Mouse (Mus musculus): Measurements from ENCODE around the gene Fam71e1.
A peak's percentile ranks its signal among the peaks of the same experiment; 100 is the strongest.

Fam71e1 gene

DNA sequence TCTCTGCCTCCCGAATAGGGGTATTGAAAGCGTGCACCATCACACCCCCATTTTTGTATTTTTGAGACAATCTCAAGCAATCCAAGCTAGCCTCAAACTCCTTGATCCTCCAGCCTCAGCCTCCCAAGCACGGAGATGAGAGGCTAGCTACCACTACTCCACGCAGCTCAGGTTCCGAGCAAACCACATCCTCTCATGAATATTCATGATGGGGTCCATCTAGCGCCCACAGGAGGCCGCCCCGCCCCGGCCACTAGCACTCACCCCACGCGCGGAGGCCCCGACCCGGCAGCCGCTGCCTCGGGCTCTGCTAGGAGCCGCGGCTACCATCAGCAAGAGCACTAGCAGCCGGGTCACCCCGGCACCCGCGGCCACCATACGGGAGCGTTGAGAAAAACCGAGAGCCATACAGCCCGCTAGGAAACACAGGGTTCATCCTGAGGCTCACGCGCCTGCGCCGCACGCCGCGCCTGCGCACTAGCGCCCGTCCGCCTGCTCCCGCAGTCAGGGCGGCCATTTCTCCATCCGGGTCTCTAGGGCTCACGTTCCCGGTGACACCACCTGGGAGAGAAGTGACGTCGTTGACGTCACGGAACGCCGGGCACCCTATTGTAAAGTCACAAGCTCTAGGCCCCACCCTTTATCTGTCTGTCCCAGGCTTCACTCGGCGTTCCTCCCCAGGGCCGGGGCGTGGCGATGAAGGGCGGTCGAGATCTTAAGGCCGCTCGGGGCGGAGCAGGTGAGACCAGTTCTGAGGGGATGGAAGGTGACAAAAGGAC, at the start of gene Fam71e1, which contains the start of gene Emc10:
TSS of gene Fam71e1 (plus strand) at position 590 of the 779 bp plus-strand sequence.
TSS of gene Emc10 (minus strand) at position 538 of the 779 bp plus-strand sequence.
- DNase-seq (ENCODE audit: low spot score), result peak; percentile 86

DNA sequence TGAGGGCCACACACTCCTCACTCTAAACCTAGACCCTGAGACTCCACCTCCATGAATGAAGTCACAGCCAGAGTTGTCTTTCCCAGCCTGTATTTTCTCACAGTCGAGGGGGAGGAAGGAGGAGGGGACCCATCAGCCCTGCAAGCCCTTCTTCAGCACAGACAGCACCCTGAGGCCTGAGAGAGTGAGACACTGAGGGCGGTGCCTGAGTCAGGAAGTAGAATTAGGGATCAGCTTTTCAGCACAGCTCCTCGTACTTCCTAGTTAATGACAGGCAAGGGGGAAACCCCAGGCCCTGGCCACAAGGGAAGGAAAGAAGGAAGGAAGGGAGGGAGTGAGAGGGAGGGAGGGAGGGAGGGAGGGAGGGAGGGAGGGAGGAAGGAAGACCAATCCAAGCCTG, 43.1 kb upstream of the Fam71e1 start:
- DNase-seq (ENCODE audit: low spot score), result no peak

DNA sequence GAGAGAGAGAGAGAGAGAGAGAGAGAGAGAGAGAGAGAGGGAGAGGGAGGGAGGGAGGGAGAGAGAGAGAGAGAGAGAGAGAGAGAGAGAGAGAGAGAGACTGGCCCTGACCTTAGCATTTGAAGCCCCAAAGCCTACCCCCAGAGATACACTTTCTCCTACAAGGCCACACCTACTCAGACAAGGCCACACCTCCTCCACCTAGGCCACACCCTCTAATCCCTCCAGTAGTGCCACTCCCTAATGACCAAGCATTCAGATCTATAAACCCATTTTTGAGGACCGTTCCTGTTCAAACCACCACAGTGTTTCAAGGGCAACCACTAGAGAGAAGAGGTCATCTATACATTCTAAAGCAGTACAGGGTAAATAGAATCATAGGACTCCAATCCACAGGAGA, 40.1 kb upstream of the Fam71e1 start:
- no peak for DNase-seq (ENCODE audit: low spot score)

DNA sequence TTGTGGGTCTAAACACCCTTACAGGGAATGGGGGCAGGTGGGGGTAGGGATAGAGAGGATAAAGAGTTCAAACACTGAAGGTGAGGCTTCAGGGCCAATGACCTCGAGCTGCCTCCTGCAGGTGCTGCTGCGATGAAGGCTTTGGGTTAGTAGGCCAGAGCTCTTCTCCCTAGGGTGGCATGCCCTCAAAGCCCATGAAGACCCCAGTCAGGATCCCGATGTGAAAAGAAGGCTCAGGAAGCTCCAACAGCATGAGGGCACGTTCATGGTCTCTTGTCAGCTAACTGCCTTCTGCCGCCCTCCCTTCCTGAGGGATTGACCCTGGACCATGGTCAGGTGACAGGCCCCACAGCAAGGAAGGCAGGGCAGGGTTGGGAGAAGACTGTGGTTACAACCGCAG, 36.3 kb upstream of the Fam71e1 start:
- DNase-seq (ENCODE audit: low spot score), result no peak

DNA sequence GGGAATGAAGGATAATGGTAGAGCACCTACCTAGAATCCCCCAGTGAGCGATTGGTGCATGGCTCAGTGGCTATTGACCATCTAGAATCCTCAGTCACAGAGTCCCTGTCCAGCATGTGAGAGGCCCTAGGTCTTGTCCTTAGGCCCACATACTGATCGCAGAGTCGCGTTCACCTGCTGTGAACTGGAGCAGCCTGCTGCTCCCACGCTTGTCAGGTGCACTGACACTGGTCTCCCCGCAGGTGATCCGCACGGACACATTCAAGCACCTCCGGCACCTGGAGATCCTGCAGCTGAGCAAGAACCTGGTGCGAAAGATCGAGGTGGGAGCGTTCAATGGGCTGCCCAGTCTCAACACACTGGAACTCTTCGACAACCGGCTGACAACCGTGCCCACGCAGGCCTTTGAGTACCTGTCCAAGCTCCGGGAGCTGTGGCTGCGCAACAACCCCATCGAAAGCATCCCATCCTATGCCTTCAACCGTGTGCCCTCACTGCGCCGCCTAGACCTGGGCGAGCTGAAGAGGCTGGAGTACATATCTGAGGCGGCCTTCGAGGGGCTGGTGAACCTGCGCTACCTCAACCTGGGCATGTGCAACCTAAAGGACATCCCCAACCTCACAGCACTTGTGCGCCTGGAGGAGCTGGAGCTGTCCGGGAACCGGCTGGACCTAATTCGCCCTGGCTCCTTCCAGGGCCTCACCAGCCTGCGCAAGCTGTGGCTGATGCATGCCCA, 35.4 kb upstream of the Fam71e1 start:
- DNase-seq (ENCODE audit: low spot score), result no peak

DNA sequence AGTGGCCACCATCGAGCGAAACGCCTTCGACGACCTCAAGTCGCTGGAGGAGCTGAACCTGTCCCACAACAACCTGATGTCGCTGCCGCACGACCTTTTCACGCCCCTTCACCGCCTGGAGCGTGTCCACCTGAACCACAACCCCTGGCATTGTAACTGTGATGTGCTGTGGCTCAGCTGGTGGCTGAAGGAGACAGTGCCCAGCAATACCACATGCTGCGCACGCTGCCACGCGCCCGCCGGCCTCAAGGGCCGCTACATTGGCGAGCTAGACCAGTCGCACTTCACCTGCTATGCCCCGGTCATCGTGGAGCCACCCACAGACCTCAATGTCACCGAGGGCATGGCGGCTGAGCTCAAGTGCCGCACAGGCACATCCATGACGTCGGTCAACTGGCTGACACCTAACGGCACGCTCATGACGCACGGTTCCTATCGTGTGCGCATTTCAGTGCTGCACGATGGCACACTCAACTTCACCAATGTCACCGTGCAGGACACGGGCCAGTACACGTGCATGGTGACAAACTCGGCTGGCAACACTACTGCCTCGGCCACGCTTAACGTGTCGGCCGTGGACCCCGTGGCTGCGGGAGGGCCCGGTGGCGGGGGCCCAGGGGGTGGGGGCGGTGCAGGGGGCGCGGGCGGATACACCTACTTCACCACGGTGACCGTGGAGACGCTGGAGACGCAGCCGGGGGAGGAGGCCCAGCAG, 34.7 kb upstream of the Fam71e1 start:
- no peak for DNase-seq (ENCODE audit: low spot score)

DNA sequence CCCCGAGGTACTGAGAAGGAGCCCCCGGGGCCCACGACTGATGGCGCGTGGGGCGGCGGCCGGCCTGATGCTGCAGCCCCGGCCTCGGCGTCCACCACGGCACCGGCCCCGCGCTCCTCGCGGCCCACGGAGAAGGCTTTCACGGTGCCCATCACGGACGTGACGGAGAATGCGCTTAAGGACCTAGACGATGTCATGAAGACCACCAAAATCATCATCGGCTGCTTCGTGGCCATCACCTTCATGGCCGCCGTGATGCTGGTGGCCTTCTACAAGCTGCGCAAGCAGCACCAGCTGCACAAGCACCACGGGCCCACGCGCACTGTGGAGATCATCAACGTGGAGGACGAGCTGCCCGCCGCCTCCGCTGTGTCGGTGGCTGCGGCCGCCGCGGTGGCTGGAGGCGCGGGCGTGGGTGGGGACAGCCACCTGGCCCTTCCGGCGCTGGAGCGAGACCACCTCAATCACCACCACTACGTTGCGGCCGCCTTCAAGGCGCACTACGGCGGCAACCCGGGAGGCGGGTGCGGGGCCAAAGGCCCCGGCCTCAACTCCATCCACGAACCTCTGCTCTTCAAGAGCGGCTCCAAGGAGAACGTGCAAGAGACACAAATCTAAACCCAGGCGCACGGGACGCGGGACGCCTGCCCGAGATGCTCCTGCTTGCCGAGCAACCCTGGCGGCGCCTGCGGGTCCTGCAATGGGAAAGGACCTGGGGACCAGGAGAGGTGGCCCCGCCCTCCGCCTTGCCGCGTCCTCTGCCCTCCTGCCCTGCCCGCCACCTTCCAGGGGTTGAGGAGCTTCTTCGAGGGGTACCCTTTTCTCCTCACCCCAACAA, 33.9 kb upstream of the Fam71e1 start:
- DNase-seq (ENCODE audit: low spot score), result no peak

DNA sequence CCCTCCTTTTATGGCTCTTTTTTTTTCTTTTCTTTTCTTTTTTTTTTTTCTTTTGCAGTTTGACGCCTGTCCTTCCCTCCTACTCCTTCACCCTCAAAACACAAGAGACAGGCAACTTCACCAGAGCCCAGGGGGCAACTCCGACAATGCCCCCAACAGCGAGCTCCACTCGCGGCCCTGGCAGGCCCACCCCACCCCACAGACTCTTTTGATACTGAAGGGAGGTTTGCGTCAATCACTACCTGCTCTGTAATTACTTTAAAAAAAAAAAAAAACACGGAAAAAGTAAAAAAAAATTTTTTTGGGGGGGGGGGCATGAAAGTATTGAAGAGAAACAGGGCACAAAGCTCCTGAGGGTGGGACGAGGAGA, 33.3 kb upstream of the Fam71e1 start:
- no peak for DNase-seq (ENCODE audit: low spot score)

DNA sequence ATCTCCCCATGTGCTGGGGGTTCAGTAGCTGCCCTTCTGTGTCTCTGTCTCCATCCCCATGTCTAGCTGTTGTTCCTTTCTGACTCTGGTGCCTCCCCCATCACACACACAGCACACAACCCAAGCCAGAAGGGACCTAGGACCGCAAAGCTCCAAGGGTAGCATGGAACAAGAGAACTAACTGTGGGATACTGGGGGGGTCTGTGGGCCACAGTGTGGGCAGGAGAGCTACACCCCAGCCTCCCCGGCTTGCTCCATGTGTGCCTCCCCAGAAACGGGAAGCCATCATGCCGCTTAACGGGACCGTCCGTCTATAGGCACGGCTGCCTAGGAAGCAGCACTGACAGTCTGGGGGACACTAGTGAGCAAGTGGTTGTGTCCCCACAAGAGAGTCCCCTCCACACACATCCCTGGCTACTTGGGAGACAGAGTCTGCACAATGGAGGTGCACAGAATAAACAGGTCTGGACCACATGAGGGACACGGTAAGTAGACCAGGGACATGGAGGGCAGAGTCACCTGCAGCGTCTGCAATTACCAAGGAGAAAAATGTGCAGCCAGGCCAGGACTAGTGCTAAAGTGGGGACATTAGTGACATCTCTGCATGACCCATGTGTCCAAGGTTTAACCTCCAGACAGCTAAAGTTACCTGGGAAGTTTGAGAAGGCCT, 32.7 kb upstream of the Fam71e1 start:
- no peak for DNase-seq (ENCODE audit: low spot score)

DNA sequence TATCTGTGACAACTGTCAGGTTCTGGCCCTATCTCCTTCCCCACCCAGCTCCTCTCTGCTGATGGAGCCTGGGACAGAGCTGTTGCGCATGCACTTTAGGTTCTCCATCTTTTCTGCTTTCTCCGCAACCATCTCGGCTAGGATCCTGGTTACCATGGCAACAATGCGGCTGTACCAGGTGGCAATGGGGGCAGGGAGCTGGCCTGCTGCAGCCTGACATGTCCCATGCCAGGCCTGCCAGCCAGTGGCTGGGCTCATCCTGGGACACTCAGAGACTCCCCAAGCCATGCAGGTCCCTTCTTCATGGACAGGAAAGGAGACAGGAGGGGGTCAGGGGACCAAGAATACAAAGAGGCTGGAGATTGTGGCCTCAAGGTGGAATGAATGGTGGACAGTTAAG, 31.9 kb upstream of the Fam71e1 start:
- no peak for DNase-seq (ENCODE audit: low spot score)

DNA sequence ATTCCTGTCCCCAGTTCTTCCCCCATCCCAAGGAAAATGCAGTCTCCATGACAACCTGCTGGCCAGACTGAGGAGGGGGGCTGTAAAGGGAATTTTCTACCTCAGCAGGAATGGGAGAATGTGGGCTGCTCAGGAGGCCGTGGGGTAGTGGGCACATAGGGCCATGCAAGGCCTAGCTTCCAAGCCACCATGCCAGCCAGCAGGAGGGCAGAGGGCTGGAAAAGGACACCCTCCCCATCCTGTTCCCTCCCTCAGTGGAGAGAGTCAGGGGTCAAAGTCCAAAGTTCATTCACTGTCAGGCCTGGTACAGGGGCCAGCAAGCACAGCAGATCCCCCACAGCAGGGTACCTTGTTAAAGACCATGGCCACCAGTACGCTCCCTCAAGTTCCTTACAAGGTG, 31.3 kb upstream of the Fam71e1 start, which contains the start of gene Aspdh:
TSS of gene Aspdh (plus strand) at position 281 of the 400 bp plus-strand sequence.
- DNase-seq (ENCODE audit: low spot score), result no peak

DNA sequence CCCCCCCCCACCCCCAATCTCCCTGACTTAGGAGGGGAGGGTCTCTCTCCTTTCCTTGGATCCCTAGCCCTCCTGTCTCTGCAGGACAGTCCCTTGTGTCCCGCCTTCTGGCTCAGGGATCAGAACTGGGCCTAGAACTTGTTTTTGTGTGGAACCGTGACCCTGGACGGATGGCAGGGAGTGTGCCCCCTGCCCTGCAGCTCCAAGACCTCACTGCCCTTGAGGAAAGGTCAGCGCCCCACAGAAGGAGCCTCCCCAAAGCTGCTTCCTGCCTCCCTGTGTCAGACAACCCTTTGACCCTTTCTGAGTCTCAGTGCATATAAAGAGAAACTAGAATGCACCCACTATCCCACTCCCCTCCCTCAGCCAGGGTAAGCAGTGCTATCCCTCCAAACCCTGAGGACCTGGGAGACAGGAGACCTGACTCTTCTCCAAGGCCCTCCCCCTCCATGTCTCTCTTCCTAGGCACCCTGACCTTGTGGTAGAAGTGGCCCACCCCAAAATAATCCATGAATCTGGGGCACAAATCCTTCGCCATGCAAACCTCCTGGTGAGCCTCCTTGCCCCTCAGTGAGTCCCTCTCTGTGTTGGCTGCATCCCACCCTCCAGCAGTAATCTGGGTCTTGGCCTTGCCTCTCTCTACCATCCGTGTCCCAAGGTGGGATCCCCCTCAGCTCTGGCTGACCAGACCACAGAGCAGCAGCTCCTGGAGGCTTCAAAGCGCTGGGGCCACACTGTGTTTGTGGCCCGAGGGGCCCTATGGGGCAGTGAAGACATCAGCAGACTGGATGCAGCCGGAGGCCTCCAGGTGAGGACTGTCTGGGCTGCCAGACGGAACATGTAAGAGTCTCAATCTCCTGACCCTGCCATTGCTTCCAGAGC, 30.1 kb upstream of the Fam71e1 start:
- no peak for DNase-seq (ENCODE audit: low spot score)

DNA sequence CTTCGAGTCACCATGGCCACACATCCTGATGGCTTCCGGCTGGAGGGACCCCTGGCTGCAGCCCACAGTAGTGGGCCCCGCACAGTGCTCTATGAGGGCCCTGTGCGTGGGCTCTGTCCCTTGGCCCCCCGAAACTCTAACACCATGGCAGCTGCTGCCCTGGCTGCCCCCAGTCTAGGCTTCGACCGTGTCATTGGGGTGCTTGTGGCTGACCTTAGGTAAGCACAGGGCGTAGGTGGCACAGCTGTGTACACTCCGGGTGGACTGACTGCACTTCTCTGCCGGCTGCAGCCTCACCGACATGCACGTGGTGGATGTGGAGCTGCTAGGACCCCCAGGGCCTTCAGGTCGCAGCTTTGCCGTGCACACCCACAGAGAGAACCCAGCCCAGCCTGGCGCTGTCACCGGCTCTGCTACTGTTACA, 29.5 kb upstream of the Fam71e1 start:
- no peak for DNase-seq (ENCODE audit: low spot score)

DNA sequence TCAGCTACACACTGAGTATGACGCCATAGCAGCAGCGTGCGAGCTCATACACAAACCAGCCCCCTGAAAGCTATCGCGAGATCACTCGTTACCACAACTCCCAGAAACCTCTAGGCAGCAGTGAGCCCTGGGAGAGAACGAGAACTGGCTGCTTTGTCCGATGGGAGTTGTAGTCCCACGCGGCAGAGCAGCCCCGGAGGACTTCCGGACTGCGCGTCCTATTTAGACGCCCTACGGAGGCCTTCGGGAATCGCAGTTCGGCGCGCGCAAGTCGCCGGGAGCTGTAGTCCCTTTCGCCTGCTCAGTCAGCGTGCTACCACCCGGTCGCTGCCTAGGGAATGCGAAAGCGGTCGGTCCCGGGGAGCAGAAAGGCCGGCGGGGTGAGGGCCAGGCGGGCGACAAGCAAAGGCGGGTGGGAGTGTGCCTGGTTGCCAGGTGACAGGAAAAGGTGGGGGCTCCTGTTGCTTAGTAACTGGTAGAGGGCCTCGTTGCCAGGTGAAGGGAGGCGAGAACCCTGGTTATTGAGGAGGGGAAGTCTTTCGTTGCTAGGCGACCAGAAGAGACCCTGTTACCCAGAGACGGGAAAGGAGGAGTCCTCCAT, 28.5 kb upstream of the Fam71e1 start, which contains the start of gene Josd2:
TSS of gene Josd2 (plus strand) at position 170 of the 601 bp plus-strand sequence.
- peak; percentile 70 for DNase-seq (ENCODE audit: low spot score)

DNA sequence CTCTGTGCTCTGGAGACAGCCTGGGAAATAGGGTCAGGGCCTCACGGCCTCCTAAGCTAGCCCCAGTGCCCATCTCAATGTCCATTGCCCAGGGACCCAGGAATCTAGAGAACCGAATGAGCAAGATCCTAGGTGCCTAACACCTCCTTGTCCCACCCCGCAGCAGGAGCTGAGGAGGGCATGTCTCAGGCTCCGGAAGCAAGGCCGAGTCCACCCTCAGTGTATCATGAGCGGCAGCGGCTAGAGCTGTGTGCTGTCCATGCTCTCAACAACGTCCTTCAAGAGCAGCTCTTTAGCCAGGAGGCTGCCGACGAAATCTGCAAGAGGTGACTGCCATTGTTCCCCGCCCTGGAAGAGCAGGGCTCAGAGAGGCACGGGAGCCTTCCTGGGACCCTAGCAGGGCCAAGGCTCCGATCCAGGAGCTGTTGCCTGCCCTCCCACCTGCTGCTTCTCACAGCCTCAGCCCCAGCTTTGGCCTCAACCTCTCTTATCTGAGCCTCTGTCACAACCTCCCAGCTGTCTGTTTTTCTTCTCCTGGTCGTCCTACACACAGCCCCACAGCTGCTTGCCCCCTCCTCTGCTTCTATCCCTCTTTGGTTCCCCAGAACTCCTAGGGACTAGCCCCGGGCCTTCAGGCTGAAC, 27.6 kb upstream of the Fam71e1 start:
- DNase-seq (ENCODE audit: low spot score), result no peak

DNA sequence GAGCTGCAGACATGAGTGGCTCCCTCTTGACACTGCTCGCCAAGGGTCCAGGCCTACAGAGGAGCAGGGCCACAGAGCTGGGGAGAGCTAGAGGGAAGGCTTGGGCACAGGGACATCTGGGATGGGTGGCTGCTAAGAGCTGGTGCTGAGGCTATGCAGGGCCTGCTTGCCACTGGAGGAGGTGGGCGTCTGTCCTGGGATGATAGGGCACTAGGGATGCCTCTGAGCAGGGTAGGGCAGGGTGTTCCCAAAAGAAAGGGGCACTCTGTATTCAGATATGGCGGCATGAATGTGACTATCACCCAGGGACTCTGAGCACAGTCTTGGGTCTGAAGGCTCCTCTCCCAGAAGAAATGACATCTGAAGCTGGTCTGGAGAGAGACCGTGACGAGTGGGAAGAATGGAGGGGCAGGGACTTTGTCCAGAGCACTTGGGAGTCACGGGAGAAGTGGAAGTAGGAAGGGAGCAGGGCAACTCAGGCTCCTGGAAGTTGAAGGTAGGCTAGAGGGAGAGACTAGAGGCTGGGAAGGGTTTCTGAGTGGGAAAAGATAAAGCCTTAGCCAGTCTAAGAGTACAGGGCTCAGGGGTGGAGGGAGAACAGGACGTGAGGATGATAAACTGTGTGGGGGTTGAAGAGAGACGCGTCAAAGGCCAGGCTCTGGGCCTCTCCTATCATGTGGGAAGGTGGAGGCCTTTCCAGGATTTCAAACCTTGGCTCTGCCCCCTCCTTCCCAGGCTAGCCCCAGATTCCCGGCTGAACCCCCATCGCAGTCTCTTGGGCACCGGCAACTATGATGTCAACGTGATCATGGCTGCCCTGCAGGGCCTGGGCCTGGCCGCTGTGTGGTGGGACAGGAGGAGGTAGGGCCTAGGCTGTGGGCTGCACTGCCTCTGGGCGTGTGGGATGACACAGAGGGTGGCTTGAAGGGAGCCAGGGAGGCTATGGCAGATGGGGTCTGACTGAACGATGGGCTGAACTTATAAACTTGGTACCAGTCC, 26.4 kb upstream of the Fam71e1 start:
- no peak for DNase-seq (ENCODE audit: low spot score)

DNA sequence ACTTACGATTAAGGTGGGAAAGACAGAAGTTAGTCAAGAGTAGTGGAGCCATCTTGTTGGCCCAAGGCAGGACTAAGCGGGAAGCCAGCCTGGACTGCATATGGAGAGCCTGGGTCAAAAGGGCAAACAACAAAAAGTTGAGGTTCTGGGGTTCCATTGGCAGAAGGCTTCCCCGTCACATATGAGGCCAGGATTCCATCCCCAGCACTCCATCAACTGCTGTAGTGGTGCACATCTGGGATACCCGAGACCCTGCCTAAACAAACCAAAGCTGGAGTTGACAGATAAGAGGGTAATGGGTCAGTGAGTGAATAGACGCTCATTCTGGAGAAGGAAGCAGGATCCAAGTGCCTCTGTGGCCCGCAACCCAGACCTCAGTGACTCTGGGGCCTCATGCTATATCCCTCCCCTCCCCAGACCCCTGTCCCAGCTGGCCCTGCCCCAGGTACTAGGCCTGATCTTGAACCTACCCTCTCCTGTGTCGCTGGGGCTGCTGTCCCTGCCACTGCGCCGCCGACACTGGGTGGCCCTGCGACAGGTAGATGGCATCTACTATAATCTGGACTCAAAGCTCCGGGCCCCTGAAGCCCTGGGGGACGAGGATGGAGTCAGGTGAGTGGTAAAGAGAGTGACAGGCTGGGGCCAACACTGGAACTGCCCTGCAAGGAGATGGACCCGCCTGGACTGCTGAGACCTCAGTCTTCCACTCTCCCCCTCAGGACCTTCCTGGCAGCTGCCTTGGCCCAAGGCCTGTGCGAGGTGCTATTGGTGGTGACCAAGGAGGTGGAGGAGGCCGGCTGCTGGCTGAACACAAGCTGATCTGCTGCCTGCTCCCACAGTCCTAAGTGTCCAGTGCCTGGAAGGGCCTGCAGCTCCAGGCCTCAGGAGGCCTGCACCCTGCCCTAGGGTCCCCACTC, 25.4 kb upstream of the Fam71e1 start:
- no peak for DNase-seq (ENCODE audit: low spot score)
